Mouse (Mus musculus): Measurements from ENCODE around the gene Mzf1.

Mzf1 gene

GRCm38 (mm10) chr7:13035211-13035855, 19.2 kb downstream of the Mzf1 start:
- in situ Hi-C loops (cut with MboI, MseI), result no loop called here

GRCm38 (mm10) chr7:13034148-13034977, 20.2 kb downstream of the Mzf1 start, which contains the start of gene Chmp2a:
Gene Chmp2a, minus strand, starts transcription at chr7:13034807.
- in situ Hi-C loops (cut with MboI, MseI), result no loop called here

GRCm38 (mm10) chr7:13033451-13034147, 21.0 kb downstream of the Mzf1 start:
- in situ Hi-C loops (cut with MboI, MseI), result no loop called here

- in situ Hi-C loops (cut with MboI, MseI), result no loop called here
Observed at GRCm38 (mm10) chr7:13032541-13032940, 22.0 kb downstream of the Mzf1 start.

GRCm38 (mm10) chr7:13031983-13032382, 22.6 kb downstream of the Mzf1 start:
- in situ Hi-C loops (cut with MboI, MseI), result no loop called here

GRCm38 (mm10) chr7:13031069-13031468, 23.5 kb downstream of the Mzf1 start:
- in situ Hi-C loops (cut with MboI, MseI), result no loop called here

- in situ Hi-C loops (cut with MboI, MseI), result no loop called here
Observed at GRCm38 (mm10) chr7:13028986-13029385, 25.6 kb downstream of the Mzf1 start.

GRCm38 (mm10) chr7:13025511-13026112, 29.0 kb downstream of the Mzf1 start:
- in situ Hi-C loops (cut with MboI, MseI), result no loop called here

GRCm38 (mm10) chr7:13024805-13025204, 29.8 kb downstream of the Mzf1 start:
- in situ Hi-C loops (cut with MboI, MseI), result loop anchor here (25.0 kb wide), 1 partner anchor 538 kb away; the partner anchor contains the start of gene Zfp606

GRCm38 (mm10) chr7:13023928-13024731, 30.4 kb downstream of the Mzf1 start:
- in situ Hi-C loops (cut with MboI, MseI), result loop anchor here (25.0 kb wide), 1 partner anchor 537 kb away; the partner anchor contains the start of gene Zfp606

- in situ Hi-C loops (cut with MboI, MseI), result loop anchor here (25.0 kb wide), 1 partner anchor 536 kb away; the partner anchor contains the start of gene Zfp606
Observed at GRCm38 (mm10) chr7:13022773-13023535, 31.6 kb downstream of the Mzf1 start.

GRCm38 (mm10) chr7:13015217-13015616, 39.3 kb downstream of the Mzf1 start:
- in situ Hi-C loops (cut with MboI, MseI), result loop anchor here (25.0 kb wide), 1 partner anchor 528 kb away; the partner anchor contains the start of gene Zfp606

- in situ Hi-C loops (cut with MboI, MseI), result loop anchor here (25.0 kb wide), 1 partner anchor 527 kb away; the partner anchor contains the start of gene Zfp606
Observed at GRCm38 (mm10) chr7:13014275-13014839, 40.2 kb downstream of the Mzf1 start.

GRCm38 (mm10) chr7:13013671-13014070, 40.9 kb downstream of the Mzf1 start:
- in situ Hi-C loops (cut with MboI, MseI), result loop anchor here (25.0 kb wide), 1 partner anchor 526 kb away; the partner anchor contains the start of gene Zfp606

- in situ Hi-C loops (cut with MboI, MseI), result loop anchor here (25.0 kb wide), 1 partner anchor 523 kb away; the partner anchor contains the start of gene Zfp606
Observed at GRCm38 (mm10) chr7:13010005-13010908, 44.3 kb downstream of the Mzf1 start, which contains the start of gene Zbtb45. Gene Zbtb45, minus strand, starts transcription at chr7:13010034.

- in situ Hi-C loops (cut with MboI, MseI), result loop anchor here (5.0 to 25.0 kb wide), 2 partner anchors 33 to 522 kb away; partner anchors contain the start of gene Zfp606
Observed at GRCm38 (mm10) chr7:13009143-13010004, 45.2 kb downstream of the Mzf1 start.

Data from T-helper 2 cell (primary cell).